Mouse (Mus musculus): ENCODE data around the gene Asap3. TPM values are rescaled to one million over a fixed set of nuclear protein-coding genes. Genes with fewer than 3 reads are reported as not detected.
A peak's percentile ranks its signal among the peaks of the same experiment; 100 is the strongest.

Gene Asap3
- polyA plus RNA-seq, 2 experiments: 0.66 to 1.1 TPM

DNA sequence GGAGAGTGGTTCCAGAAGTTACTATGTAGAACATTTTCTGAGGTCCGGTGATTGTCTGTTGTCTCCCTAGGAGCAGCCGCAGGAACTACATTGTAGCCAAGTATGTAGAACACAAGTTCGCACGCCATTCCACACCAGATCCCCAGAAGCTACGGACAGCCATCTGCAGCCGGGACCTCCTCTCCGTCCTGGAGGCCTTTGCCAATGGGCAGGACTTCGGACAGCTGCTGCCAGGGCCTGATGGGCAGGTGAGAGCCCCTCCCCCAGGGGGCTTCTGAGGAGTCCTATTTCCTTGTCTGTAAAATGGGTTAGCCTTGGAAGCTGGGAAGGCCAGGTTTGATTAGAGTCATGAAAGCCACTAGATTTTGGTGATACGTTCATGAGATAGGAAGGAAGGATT lies 32.9 kb downstream of the Asap3 start:
- H3K36me3 ChIP-seq (replicated peaks; ENCODE audit: control insufficient read depth, insufficient read depth, low read depth): no peaks in the 10 kb centered on the region
- H3K27me3 ChIP-seq (ENCODE audit: control insufficient read depth, insufficient read depth, low read length): peaks cover 25% of the 10 kb centered on the region
- no peak overlapping the region for H3K4me2 ChIP-seq (ENCODE audit: low read depth)
- no peaks in the 10 kb centered on the region for H3K9me3 ChIP-seq (ENCODE audit: control insufficient read depth, low read length)
- no peak for TF ChIP-seq CTCF (IDR thresholded peaks at IDR 0.05; ENCODE audit: low read depth)
- TF ChIP-seq EP300 (IDR thresholded peaks at IDR 0.05; ENCODE audit: low read depth): no peak
- DNase-seq (ENCODE audit: low read depth in 3 of 3, low spot score in 3 of 3) (no peak), ATAC-seq (ENCODE audit: insufficient read depth) (no peak)
- no peak overlapping the region for H3K4me3 ChIP-seq (ENCODE audit: insufficient read depth in 1 of 2, low read depth in 2 of 2, low read length in 2 of 2)
- no peaks in the 10 kb centered on the region for H3K4me1 ChIP-seq (replicated peaks; ENCODE audit: control insufficient read depth in 2 of 2, insufficient read depth in 2 of 2, low read length in 1 of 2)
- H3K9ac ChIP-seq (replicated peaks): no peak overlapping the region
- H3K27ac ChIP-seq: no peak overlapping the region
- WGBS (ENCODE audit: insufficient replicate concordance): 52% methylated on average over 9 of the region's 9 CpGs

DNA sequence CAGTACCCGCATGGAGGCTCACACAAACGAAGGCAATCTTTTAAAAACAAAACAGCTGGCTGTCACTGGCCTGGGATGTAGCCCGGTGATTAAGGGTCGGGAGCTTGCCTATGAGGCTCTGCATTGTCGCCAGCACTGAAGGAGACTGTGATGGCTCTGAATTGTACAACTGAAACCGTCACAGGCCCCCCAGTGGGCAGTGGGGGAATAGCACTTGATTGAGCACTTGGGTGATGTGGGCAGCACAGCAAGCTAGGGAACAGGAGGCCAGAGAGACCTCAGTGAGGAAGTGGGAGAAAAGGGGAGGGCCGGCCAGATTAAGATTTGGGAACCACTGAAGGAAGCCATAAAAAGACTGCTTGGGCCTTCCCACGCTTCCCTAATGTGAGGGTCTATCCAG lies 33.5 kb downstream of the Asap3 start:
- TF ChIP-seq EP300 (IDR thresholded peaks at IDR 0.05; ENCODE audit: low read depth) (no peak), CTCF (IDR thresholded peaks at IDR 0.05; ENCODE audit: low read depth) (peak; percentile 90)
- 5% methylated on average over 8 of the region's 8 CpGs for WGBS (ENCODE audit: insufficient replicate concordance)
- no peak for ATAC-seq (ENCODE audit: insufficient read depth)
- peak; percentile 37 to 48 (median 41) for DNase-seq (ENCODE audit: low read depth in 3 of 3, low spot score in 3 of 3)
- Histone ChIP-seq H3K36me3 (replicated peaks; ENCODE audit: control insufficient read depth, insufficient read depth, low read depth) (no peaks in the 10 kb centered on the region), H3K9me3 (ENCODE audit: control insufficient read depth, low read length) (no peaks in the 10 kb centered on the region), H3K4me1 (replicated peaks; ENCODE audit: control insufficient read depth in 2 of 2, insufficient read depth in 2 of 2, low read length in 1 of 2) (no peaks in the 10 kb centered on the region), H3K4me2 (ENCODE audit: low read depth) (no peak overlapping the region), H3K27ac (no peak overlapping the region), H3K9ac (replicated peaks) (no peak overlapping the region), H3K27me3 (ENCODE audit: control insufficient read depth, insufficient read depth, low read length) (peaks cover 25% of the 10 kb centered on the region), H3K4me3 (ENCODE audit: insufficient read depth in 1 of 2, low read depth in 2 of 2, low read length in 2 of 2) (no peak overlapping the region)

DNA sequence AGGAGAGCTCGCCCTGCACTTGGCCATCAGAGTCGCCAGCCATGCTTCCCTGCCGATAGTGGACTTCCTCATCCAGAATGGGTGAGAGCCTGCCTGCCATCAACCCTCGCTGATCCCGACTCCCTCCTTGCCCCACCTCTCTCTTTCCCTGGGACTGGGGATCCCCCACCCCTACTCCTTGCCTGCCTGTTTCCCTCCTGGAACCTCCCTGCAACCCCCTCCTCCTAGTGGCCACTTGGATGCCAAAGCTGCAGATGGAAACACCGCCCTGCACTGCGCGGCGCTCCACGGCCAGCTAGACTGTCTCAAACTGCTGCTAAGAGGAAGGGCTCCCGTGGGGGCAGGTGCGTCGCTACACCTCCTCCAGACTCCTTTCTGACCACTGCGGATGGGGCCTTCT lies 34.0 kb downstream of the Asap3 start:
- no peaks in the 10 kb centered on the region for H3K36me3 ChIP-seq (replicated peaks; ENCODE audit: control insufficient read depth, insufficient read depth, low read depth)
- no peak for TF ChIP-seq EP300 (IDR thresholded peaks at IDR 0.05; ENCODE audit: low read depth)
- TF ChIP-seq CTCF (IDR thresholded peaks at IDR 0.05; ENCODE audit: low read depth): no peak
- no peak overlapping the region for H3K9ac ChIP-seq (replicated peaks)
- no peak overlapping the region for H3K4me2 ChIP-seq (ENCODE audit: low read depth)
- no peaks in the 10 kb centered on the region for H3K9me3 ChIP-seq (ENCODE audit: control insufficient read depth, low read length)
- ATAC-seq (ENCODE audit: insufficient read depth) (no peak), DNase-seq (ENCODE audit: low read depth in 3 of 3, low spot score in 3 of 3) (no peak)
- no peaks in the 10 kb centered on the region for H3K4me1 ChIP-seq (replicated peaks; ENCODE audit: control insufficient read depth in 2 of 2, insufficient read depth in 2 of 2, low read length in 1 of 2)
- H3K27ac ChIP-seq: no peak overlapping the region
- 44% methylated on average over 14 of the region's 14 CpGs for WGBS (ENCODE audit: insufficient replicate concordance)
- H3K4me3 ChIP-seq (ENCODE audit: insufficient read depth in 1 of 2, low read depth in 2 of 2, low read length in 2 of 2): no peak overlapping the region
- peaks cover 25% of the 10 kb centered on the region for H3K27me3 ChIP-seq (ENCODE audit: control insufficient read depth, insufficient read depth, low read length)

DNA sequence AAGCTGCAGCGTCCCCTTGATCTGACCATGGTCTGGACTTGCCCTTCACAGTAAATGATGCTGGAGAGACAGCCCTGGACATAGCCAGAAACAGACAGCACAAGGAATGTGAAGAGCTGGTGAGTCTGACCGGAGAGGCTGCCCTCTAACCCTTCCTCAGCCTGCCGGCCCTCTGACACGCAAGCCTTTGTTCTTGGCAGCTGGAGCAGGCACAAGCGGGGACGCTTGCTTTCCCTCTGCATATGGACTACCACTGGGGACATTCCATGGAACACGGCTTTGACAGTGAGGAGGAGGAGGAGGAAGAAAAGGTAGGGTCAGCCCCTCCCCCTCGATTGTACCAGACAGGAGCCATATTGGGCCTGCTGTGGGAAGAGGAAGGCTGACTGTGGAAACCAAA lies 34.8 kb downstream of the Asap3 start:
- ATAC-seq (ENCODE audit: insufficient read depth) (no peak), DNase-seq (ENCODE audit: low read depth in 3 of 3, low spot score in 3 of 3) (no peak)
- TF ChIP-seq EP300 (IDR thresholded peaks at IDR 0.05; ENCODE audit: low read depth) (no peak), CTCF (IDR thresholded peaks at IDR 0.05; ENCODE audit: low read depth) (no peak)
- 60% methylated on average over 8 of the region's 8 CpGs for WGBS (ENCODE audit: insufficient replicate concordance)
- peaks cover 29% of the 10 kb centered on the region for H3K27me3 ChIP-seq (ENCODE audit: control insufficient read depth, insufficient read depth, low read length)
- H3K9ac ChIP-seq (replicated peaks): no peak overlapping the region
- H3K4me1 ChIP-seq (replicated peaks; ENCODE audit: control insufficient read depth in 2 of 2, insufficient read depth in 2 of 2, low read length in 1 of 2): no peaks in the 10 kb centered on the region
- H3K4me2 ChIP-seq (ENCODE audit: low read depth): no peak overlapping the region
- H3K4me3 ChIP-seq (ENCODE audit: insufficient read depth in 1 of 2, low read depth in 2 of 2, low read length in 2 of 2): no peak overlapping the region
- no peaks in the 10 kb centered on the region for H3K36me3 ChIP-seq (replicated peaks; ENCODE audit: control insufficient read depth, insufficient read depth, low read depth)
- H3K9me3 ChIP-seq (ENCODE audit: control insufficient read depth, low read length): no peaks in the 10 kb centered on the region
- no peak overlapping the region for H3K27ac ChIP-seq

DNA sequence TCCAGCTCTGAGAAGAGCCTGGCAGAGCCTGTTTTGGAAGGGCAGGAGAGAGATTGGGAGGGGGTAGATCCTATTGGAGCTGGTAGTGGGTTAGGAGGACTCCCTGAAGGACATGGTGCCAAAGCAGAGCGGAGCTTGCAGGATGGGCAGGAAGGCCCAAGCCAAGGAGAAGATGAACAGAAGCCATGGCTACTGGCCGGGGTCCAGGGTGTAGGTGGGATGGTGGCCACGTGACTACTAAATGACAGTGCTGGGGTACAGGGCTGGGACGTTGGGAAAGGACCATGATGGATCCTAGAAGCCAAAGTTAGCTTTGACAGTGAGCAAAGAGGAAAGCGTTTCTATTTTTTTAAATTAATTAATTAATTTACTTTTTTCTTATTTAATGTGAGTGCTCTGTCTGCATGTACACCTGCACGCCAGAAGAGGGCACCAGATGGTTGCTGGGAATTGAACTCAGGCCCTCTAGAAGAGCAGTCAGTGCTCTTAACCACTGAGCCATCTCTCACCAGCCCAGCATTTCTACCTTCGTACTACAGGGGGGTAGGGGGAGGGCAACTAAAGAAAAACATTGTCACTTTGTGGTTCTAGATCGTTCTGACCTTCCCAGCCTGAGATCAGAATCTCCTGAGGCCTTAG lies 36.0 kb downstream of the Asap3 start:
- H3K4me3 ChIP-seq (ENCODE audit: insufficient read depth in 1 of 2, low read depth in 2 of 2, low read length in 2 of 2): no peak overlapping the region
- DNase-seq (ENCODE audit: low read depth in 3 of 3, low spot score in 3 of 3): no peak
- H3K9me3 ChIP-seq (ENCODE audit: control insufficient read depth, low read length): no peaks in the 10 kb centered on the region
- H3K9ac ChIP-seq (replicated peaks): no peak overlapping the region
- peaks cover 41% of the 10 kb centered on the region for H3K27me3 ChIP-seq (ENCODE audit: control insufficient read depth, insufficient read depth, low read length)
- H3K4me2 ChIP-seq (ENCODE audit: low read depth): no peak overlapping the region
- ATAC-seq (ENCODE audit: insufficient read depth): no peak
- H3K27ac ChIP-seq: no peak overlapping the region
- 27% methylated on average over 8 of the region's 8 CpGs for WGBS (ENCODE audit: insufficient replicate concordance)
- no peaks in the 10 kb centered on the region for H3K36me3 ChIP-seq (replicated peaks; ENCODE audit: control insufficient read depth, insufficient read depth, low read depth)
- TF ChIP-seq EP300 (IDR thresholded peaks at IDR 0.05; ENCODE audit: low read depth) (no peak), CTCF (IDR thresholded peaks at IDR 0.05; ENCODE audit: low read depth) (peak; percentile 65)
- H3K4me1 ChIP-seq (replicated peaks; ENCODE audit: control insufficient read depth in 2 of 2, insufficient read depth in 2 of 2, low read length in 1 of 2): no peaks in the 10 kb centered on the region

Data from liver, embryonic 14.5 days (tissue).